Mouse (Mus musculus) cerebellum, adult 2 months (tissue): Measurements from ENCODE around the gene Brsk1.

Experiments
- CTCF ChIP-seq: fragments of 200-500 bp; IDR thresholded peaks from 2 replicates; pipeline ENCODE4 v1.5.1; 2011; ENCODE audit warnings: low read depth, mild to moderate bottlenecking, control low read depth, low read length, moderate library complexity, borderline replicate concordance; ENCODE audit not compliant: insufficient read depth
- POLR2A ChIP-seq: fragments of 200-500 bp; IDR thresholded peaks from 2 replicates; pipeline ENCODE4 v1.6.1; 2011; ENCODE audit warnings: low read length, control low read depth, borderline replicate concordance; ENCODE audit not compliant: insufficient read depth

- TF ChIP-seq POLR2A (no peak), CTCF (no peak)
Observed at GRCm38 (mm10) chr7:4647291-4647690, 43.1 kb upstream of the Brsk1 start.
